Mouse (Mus musculus) CH12.LX (cell line): Measurements from ENCODE around the gene Sparc. TPM values are rescaled to one million over a fixed set of nuclear protein-coding genes. Genes with fewer than 3 reads are reported as not detected.

Experiments used
- DNase-seq: peaks from one replicate; pipeline ENCODE4 v3.0.0-alpha.2; 2013; ENCODE audit errors: extremely low read depth
- H3K27ac ChIP-seq: 2 replicates; pipeline ENCODE4 v1.5.1; 2012; ENCODE audit warnings: low read depth, mild to moderate bottlenecking, control low read depth, moderate library complexity; ENCODE audit not compliant: insufficient read depth
- H3K27me3 ChIP-seq: replicated peaks from 2 replicates; pipeline ENCODE3; 2012; ENCODE audit warnings: inconsistent platforms
- H3K36me3 ChIP-seq, 2 experiments: replicated peaks in 1 of 2; 2 replicates each; pipeline versions ENCODE3 to v1.6.1; 2012; ENCODE audit warnings: inconsistent platforms in 1 of 2, low read length in 1 of 2, mild to moderate bottlenecking in 1 of 2, mixed read lengths in 1 of 2, moderate library complexity in 1 of 2; ENCODE audit not compliant: control insufficient read depth in 1 of 2, insufficient read depth in 1 of 2
- H3K4me1 ChIP-seq, 2 experiments: 2 replicates each; pipeline ENCODE4 v1.6.1; 2012; ENCODE audit warnings: inconsistent platforms in 1 of 2, moderate library complexity in 1 of 2; ENCODE audit not compliant: insufficient read depth in 2 of 2, control insufficient read depth in 1 of 2
- H3K4me2 ChIP-seq: 2 replicates; pipeline ENCODE4 v1.6.1; 2012; ENCODE audit warnings: low read depth, mild to moderate bottlenecking, control low read depth; ENCODE audit not compliant: poor library complexity, insufficient read depth, severe bottlenecking
- H3K4me3 ChIP-seq, 3 experiments: fragments of 150-350 bp in 1 of 3; sonication (generic) in 1 of 3; replicated peaks in 1 of 3; 2 replicates each; pipeline versions ENCODE3 to v1.5.1; 2011 to 2012; ENCODE audit warnings: low read depth in 2 of 3, low read length in 2 of 3, mild to moderate bottlenecking in 2 of 3, moderate library complexity in 2 of 3, control low read depth in 1 of 3, improper control_type of control experiment in 1 of 3, inconsistent platforms in 1 of 3, mixed read lengths in 1 of 3; ENCODE audit not compliant: poor library complexity in 1 of 3
- H3K79me2 ChIP-seq: replicated peaks from 2 replicates; pipeline ENCODE4 v1.6.1; 2012; ENCODE audit warnings: mild to moderate bottlenecking, moderate library complexity; ENCODE audit not compliant: control insufficient read depth, poor library complexity, insufficient read depth, severe bottlenecking; ENCODE audit errors: extremely low read depth
- H3K9ac ChIP-seq: 2 replicates; pipeline ENCODE4 v1.6.1; 2012; ENCODE audit warnings: low read depth, mild to moderate bottlenecking, control low read depth, moderate library complexity; ENCODE audit not compliant: insufficient read depth
- H3K9me3 ChIP-seq: replicated peaks from 2 replicates; pipeline ENCODE3; 2012; ENCODE audit warnings: low read length, inconsistent platforms, mixed read lengths
- CHD1 ChIP-seq: IDR thresholded peaks from 2 replicates; pipeline ENCODE4 v1.6.1; 2012; ENCODE audit warnings: low read depth, low read length, improper control_type of control experiment, inconsistent platforms
- CHD2 ChIP-seq: IDR thresholded peaks from 2 replicates; pipeline ENCODE4 v1.6.1; 2011; ENCODE audit warnings: low read length, improper control_type of control experiment
- E2F4 ChIP-seq: IDR thresholded peaks from 2 replicates; pipeline ENCODE4 v1.6.1; 2011; ENCODE audit warnings: low read depth, low read length, improper control_type of control experiment; ENCODE audit not compliant: insufficient replicate concordance
- EP300 ChIP-seq: IDR thresholded peaks from 2 replicates; pipeline ENCODE4 v1.6.1; 2011; ENCODE audit warnings: low read length, improper control_type of control experiment
- GABPA ChIP-seq: IDR thresholded peaks from 2 replicates; pipeline ENCODE4 v1.6.1; 2012; ENCODE audit warnings: low read depth, low read length, improper control_type of control experiment, inconsistent platforms; ENCODE audit not compliant: insufficient replicate concordance
- HCFC1 ChIP-seq: IDR thresholded peaks from 2 replicates; pipeline ENCODE4 v1.6.1; 2012; ENCODE audit warnings: low read depth, mild to moderate bottlenecking, inconsistent platforms, low read length, improper control_type of control experiment
- JUND ChIP-seq: conservative IDR thresholded peaks from 2 replicates; pipeline ENCODE4 v1.6.1; 2011; ENCODE audit warnings: low read depth, low read length, improper control_type of control experiment
- KAT2A ChIP-seq: IDR thresholded peaks from 2 replicates; pipeline ENCODE4 v1.6.1; 2012; ENCODE audit warnings: low read length, improper control_type of control experiment, inconsistent platforms; ENCODE audit not compliant: insufficient replicate concordance
- MAFK ChIP-seq: IDR thresholded peaks from 2 replicates; pipeline ENCODE4 v1.6.1; 2011; ENCODE audit warnings: low read length, improper control_type of control experiment; ENCODE audit not compliant: insufficient replicate concordance
- MEF2A ChIP-seq: IDR thresholded peaks from 2 replicates; pipeline ENCODE4 v1.6.1; 2014; ENCODE audit warnings: low read depth, mild to moderate bottlenecking, inconsistent platforms, low read length, improper control_type of control experiment, borderline replicate concordance
- NELFE ChIP-seq: IDR thresholded peaks from 2 replicates; pipeline ENCODE4 v1.6.1; 2011; ENCODE audit warnings: low read depth, low read length, improper control_type of control experiment
- PAX5 ChIP-seq: IDR thresholded peaks from 2 replicates; pipeline ENCODE4 v1.6.1; 2012; ENCODE audit warnings: low read length, inconsistent platforms, mixed read lengths
- POLR2A ChIP-seq: IDR thresholded peaks from 2 replicates; pipeline ENCODE4 v1.6.1; 2011; ENCODE audit warnings: low read depth, mild to moderate bottlenecking, improper control_type of control experiment, low read length
- RCOR1 ChIP-seq: conservative IDR thresholded peaks from 2 replicates; pipeline ENCODE4 v1.6.1; 2012; ENCODE audit warnings: low read depth, mild to moderate bottlenecking, inconsistent platforms, low read length, improper control_type of control experiment
- SIN3A ChIP-seq: IDR thresholded peaks from 2 replicates; pipeline ENCODE4 v1.6.1; 2012; ENCODE audit warnings: low read length, improper control_type of control experiment, inconsistent platforms
- TBP ChIP-seq: conservative IDR thresholded peaks from 2 replicates; pipeline ENCODE4 v1.6.1; 2011; ENCODE audit warnings: low read depth, low read length, improper control_type of control experiment
- TCF12 ChIP-seq: IDR thresholded peaks from 2 replicates; pipeline ENCODE4 v1.6.1; 2014; ENCODE audit warnings: low read depth, mild to moderate bottlenecking, inconsistent platforms, low read length, improper control_type of control experiment
- UBTF ChIP-seq: IDR thresholded peaks from 2 replicates; pipeline ENCODE4 v1.6.1; 2012; ENCODE audit warnings: low read depth, mild to moderate bottlenecking, inconsistent platforms, low read length, improper control_type of control experiment, moderate library complexity
- USF1 ChIP-seq: IDR thresholded peaks from 2 replicates; pipeline ENCODE4 v1.6.1; 2014; ENCODE audit warnings: low read depth, mild to moderate bottlenecking, inconsistent platforms, low read length, improper control_type of control experiment
- USF2 ChIP-seq: conservative IDR thresholded peaks from 2 replicates; pipeline ENCODE4 v1.6.1; 2011; ENCODE audit warnings: low read depth, low read length, improper control_type of control experiment
- ZC3H11A ChIP-seq: IDR thresholded peaks from 2 replicates; pipeline ENCODE4 v1.6.1; 2012; ENCODE audit warnings: low read depth, mild to moderate bottlenecking, inconsistent platforms, low read length, improper control_type of control experiment
- ZKSCAN1 ChIP-seq: IDR thresholded peaks from 2 replicates; pipeline ENCODE4 v1.6.1; 2012; ENCODE audit warnings: low read depth, inconsistent platforms, low read length, improper control_type of control experiment, borderline replicate concordance
- ZMIZ1 ChIP-seq: IDR thresholded peaks from 2 replicates; pipeline ENCODE4 v1.6.1; 2012; ENCODE audit warnings: low read depth, mild to moderate bottlenecking, inconsistent platforms, low read length, improper control_type of control experiment
- dilution Hi-C: fragments of 300-500 bp; cut with MboI; formaldehyde crosslinking; loops from 2 replicates; pipeline ENCODE4 v1.14.3; 2020; ENCODE audit warnings: low sequenced_read_pairs; ENCODE audit not compliant: extremely low pct_unique_long_range_greater_than_20kb, extremely low pct_ligation_motif_present
- in situ Hi-C: fragments of 300-500 bp; cut with MboI; formaldehyde crosslinking; loops from 3 replicates; pipeline ENCODE4 v1.14.3; 2019; ENCODE audit warnings: low sequenced_read_pairs, low pct_ligation_motif_present, low pct_unique_long_range_greater_than_20kb, mixed read lengths
- polyA plus RNA-seq: library from polyadenylated mRNA; unstranded; fragments of >175 nt; gene quantifications from 2 replicates; pipeline ENCODE4 v1.2.1, GENCODE M21; 2012; ENCODE audit warnings: low read depth; ENCODE audit not compliant: insufficient read length
- total RNA-seq, 2 experiments: library from RNA; depleted of rRNA; stranded (reverse); fragments of 300-350 nt in 1 of 2; fragments of >200 nt in 1 of 2; gene quantifications; 2 replicates each; pipeline ENCODE4 v1.2.3; 2012 to 2014

The Sparc gene
- total and polyA plus RNA-seq, 3 experiments: 0.13 to 0.57 TPM; not detected in 1

DNA sequence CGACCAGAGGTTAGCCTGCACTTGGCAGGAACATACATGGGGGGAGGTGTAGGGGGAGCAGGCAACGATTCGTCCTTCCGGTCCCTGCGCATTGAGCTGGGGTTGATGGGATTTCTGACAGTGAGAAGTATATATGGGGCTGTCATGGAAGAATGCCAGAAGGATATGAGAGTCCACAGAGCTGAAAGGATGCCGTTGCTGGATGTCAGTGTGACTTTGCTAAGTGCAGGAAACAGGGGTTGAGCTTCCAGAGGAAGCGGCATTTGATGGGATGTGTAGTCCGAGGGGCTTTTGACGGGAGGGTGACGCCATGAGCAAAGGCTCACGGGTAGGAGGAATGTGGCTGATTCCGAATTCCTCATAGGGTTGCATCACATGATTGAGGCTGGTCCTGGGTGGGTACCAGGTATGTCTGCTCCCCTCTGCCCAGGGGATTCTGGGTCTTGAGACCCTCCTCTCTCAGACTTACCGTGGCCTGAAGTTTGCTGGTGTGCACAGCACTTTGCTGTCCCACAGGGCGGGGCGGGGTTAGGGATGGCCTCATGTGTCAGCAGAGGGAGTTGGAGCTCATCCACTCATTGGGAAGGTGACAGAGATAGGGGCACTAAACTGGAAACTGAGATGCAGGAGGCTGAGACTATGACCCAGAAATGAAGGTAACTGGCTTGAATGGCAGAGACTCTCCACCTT lies 64.7 kb downstream of the Sparc start:
- Histone ChIP-seq H3K79me2 (no peaks in the 10 kb centered on the region), H3K4me3 (no peak overlapping the region), H3K9me3 (no peaks in the 10 kb centered on the region), H3K27ac (no peak overlapping the region), H3K4me2 (no peak overlapping the region), H3K4me1 (no peaks in the 10 kb centered on the region), H3K27me3 (peaks cover 84% of the 10 kb centered on the region), H3K9ac (no peak overlapping the region), H3K36me3 (no peaks in the 10 kb centered on the region)
- no peak for DNase-seq
- in situ Hi-C loops: no loop called here
- dilution Hi-C loops: no loop called here
- no peak for TF ChIP-seq USF2
- TF ChIP-seq EP300: no peak
- no peak for TF ChIP-seq TCF12
- no peak for TF ChIP-seq USF1
- no peak for TF ChIP-seq UBTF
- no peak for TF ChIP-seq RCOR1
- no peak for TF ChIP-seq PAX5
- no peak for TF ChIP-seq KAT2A
- no peak for TF ChIP-seq MAFK
- no peak for TF ChIP-seq E2F4
- no peak for TF ChIP-seq CHD1
- no peak for TF ChIP-seq ZKSCAN1
- no peak for TF ChIP-seq MEF2A
- no peak for TF ChIP-seq SIN3A
- TF ChIP-seq NELFE: no peak

- dilution Hi-C loops: no loop called here
- Histone ChIP-seq H3K9me3 (no peaks in the 10 kb centered on the region), H3K4me1 (no peaks in the 10 kb centered on the region), H3K4me2 (no peak overlapping the region), H3K27ac (no peak overlapping the region), H3K36me3 (no peaks in the 10 kb centered on the region), H3K27me3 (peaks cover 79% of the 10 kb centered on the region), H3K4me3 (no peak overlapping the region), H3K79me2 (no peaks in the 10 kb centered on the region), H3K9ac (no peak overlapping the region)
- in situ Hi-C loops: no loop called here
- DNase-seq: no peak
- no peak for TF ChIP-seq SIN3A
- TF ChIP-seq KAT2A: no peak
- no peak for TF ChIP-seq MAFK
- TF ChIP-seq TBP: no peak
- TF ChIP-seq ZMIZ1: no peak
- no peak for TF ChIP-seq GABPA
- TF ChIP-seq E2F4: no peak
- TF ChIP-seq POLR2A: no peak
- TF ChIP-seq NELFE: no peak
- no peak for TF ChIP-seq ZC3H11A
- no peak for TF ChIP-seq CHD2
- no peak for TF ChIP-seq HCFC1
- no peak for TF ChIP-seq ZKSCAN1
- no peak for TF ChIP-seq MEF2A
- no peak for TF ChIP-seq JUND
These were observed 66.1 kb downstream of the Sparc start for GRCm38 (mm10) chr11:55356846-55357245.
